Mouse (Mus musculus): Measurements from ENCODE around the gene B4galnt1. TPM values are rescaled to one million over a fixed set of nuclear protein-coding genes. Genes with fewer than 3 reads are reported as not detected.

The B4galnt1 gene
- polyA plus RNA-seq, 1 experiment from 2014 or later, result 21.6 TPM

- H3K4me1 ChIP-seq (replicated peaks; ENCODE audit: control insufficient read depth, insufficient read depth, low read length), result peaks cover 31% of the 10 kb centered on the region
- 85% methylated on average over 8 of the region's 8 CpGs for WGBS
Observed at GRCm38 (mm10) chr10:127197104-127197503, 32.1 kb downstream of the B4galnt1 start.

GRCm38 (mm10) chr10:127197505-127198110, 32.6 kb downstream of the B4galnt1 start:
- Histone ChIP-seq H3K9me3 (ENCODE audit: control insufficient read depth, low read length) (no peaks in the 10 kb centered on the region), H3K4me1 (replicated peaks; ENCODE audit: control insufficient read depth, insufficient read depth, low read length) (peaks cover 27% of the 10 kb centered on the region), H3K27me3 (replicated peaks; ENCODE audit: control insufficient read depth, insufficient read depth, low read length) (no peaks in the 10 kb centered on the region), H3K4me3 (ENCODE audit: low read depth, low read length) (no peak overlapping the region), H3K27ac (ENCODE audit: low read depth, low read length) (no peak overlapping the region), H3K36me3 (ENCODE audit: control insufficient read depth, insufficient read depth, low read length) (peaks cover 19% of the 10 kb centered on the region), H3K4me2 (no peak overlapping the region), H3K9ac (ENCODE audit: low read depth, low read length) (no peak overlapping the region)
- DNase-seq (ENCODE audit: low spot score) (no peak), ATAC-seq (replicated peaks; ENCODE audit: low FRiP score) (no peak)
- WGBS, result 86% methylated on average over 11 of the region's 11 CpGs

More at GRCm38 (mm10) chr10:127197104-127197503, 32.1 kb downstream of the B4galnt1 start:
- H3K4me3 ChIP-seq (ENCODE audit: low read depth, low read length), result no peak overlapping the region
- H3K36me3 ChIP-seq (ENCODE audit: control insufficient read depth, insufficient read depth, low read length), result peaks cover 17% of the 10 kb centered on the region
- H3K9me3 ChIP-seq (ENCODE audit: control insufficient read depth, low read length), result no peaks in the 10 kb centered on the region
- H3K9ac ChIP-seq (ENCODE audit: low read depth, low read length), result no peak overlapping the region
- H3K27me3 ChIP-seq (replicated peaks; ENCODE audit: control insufficient read depth, insufficient read depth, low read length), result no peaks in the 10 kb centered on the region
- ATAC-seq (replicated peaks; ENCODE audit: low FRiP score) (no peak), DNase-seq (ENCODE audit: low spot score) (no peak)
- H3K4me2 ChIP-seq, result no peak overlapping the region
- no peak overlapping the region for H3K27ac ChIP-seq (ENCODE audit: low read depth, low read length)

GRCm38 (mm10) chr10:127198492-127198891, 33.5 kb downstream of the B4galnt1 start:
- Histone ChIP-seq H3K27ac (ENCODE audit: low read depth, low read length) (peak overlapping the region; percentile 28), H3K4me3 (ENCODE audit: low read depth, low read length) (no peak overlapping the region), H3K9me3 (ENCODE audit: control insufficient read depth, low read length) (no peaks in the 10 kb centered on the region), H3K4me2 (no peak overlapping the region), H3K4me1 (replicated peaks; ENCODE audit: control insufficient read depth, insufficient read depth, low read length) (peaks cover 27% of the 10 kb centered on the region), H3K9ac (ENCODE audit: low read depth, low read length) (no peak overlapping the region), H3K36me3 (ENCODE audit: control insufficient read depth, insufficient read depth, low read length) (peaks cover 23% of the 10 kb centered on the region), H3K27me3 (replicated peaks; ENCODE audit: control insufficient read depth, insufficient read depth, low read length) (no peaks in the 10 kb centered on the region)
- no peak for DNase-seq (ENCODE audit: low spot score)
- ATAC-seq (replicated peaks; ENCODE audit: low FRiP score), result no peak
- 62% methylated on average over 2 of the region's 2 CpGs for WGBS

- DNase-seq (ENCODE audit: low spot score) (no peak), ATAC-seq (replicated peaks; ENCODE audit: low FRiP score) (no peak)
- no peak overlapping the region for H3K9ac ChIP-seq (ENCODE audit: low read depth, low read length)
- WGBS, result 75% methylated on average over 5 of the region's 5 CpGs
- H3K36me3 ChIP-seq (ENCODE audit: control insufficient read depth, insufficient read depth, low read length), result peaks cover 28% of the 10 kb centered on the region
- H3K4me3 ChIP-seq (ENCODE audit: low read depth, low read length), result no peak overlapping the region
- peaks cover 31% of the 10 kb centered on the region for H3K4me1 ChIP-seq (replicated peaks; ENCODE audit: control insufficient read depth, insufficient read depth, low read length)
- no peaks in the 10 kb centered on the region for H3K27me3 ChIP-seq (replicated peaks; ENCODE audit: control insufficient read depth, insufficient read depth, low read length)
- H3K27ac ChIP-seq (ENCODE audit: low read depth, low read length), result no peak overlapping the region
- no peaks in the 10 kb centered on the region for H3K9me3 ChIP-seq (ENCODE audit: control insufficient read depth, low read length)
- no peak overlapping the region for H3K4me2 ChIP-seq
Observed at GRCm38 (mm10) chr10:127199068-127199467, 34.0 kb downstream of the B4galnt1 start.

GRCm38 (mm10) chr10:127199474-127199873, 34.4 kb downstream of the B4galnt1 start:
- DNase-seq (ENCODE audit: low spot score) (no peak), ATAC-seq (replicated peaks; ENCODE audit: low FRiP score) (no peak)
- Histone ChIP-seq H3K9ac (ENCODE audit: low read depth, low read length) (no peak overlapping the region), H3K36me3 (ENCODE audit: control insufficient read depth, insufficient read depth, low read length) (peaks cover 31% of the 10 kb centered on the region), H3K4me2 (no peak overlapping the region), H3K4me3 (ENCODE audit: low read depth, low read length) (no peak overlapping the region), H3K27ac (ENCODE audit: low read depth, low read length) (no peak overlapping the region), H3K27me3 (replicated peaks; ENCODE audit: control insufficient read depth, insufficient read depth, low read length) (no peaks in the 10 kb centered on the region), H3K4me1 (replicated peaks; ENCODE audit: control insufficient read depth, insufficient read depth, low read length) (peaks cover 31% of the 10 kb centered on the region), H3K9me3 (ENCODE audit: control insufficient read depth, low read length) (no peaks in the 10 kb centered on the region)
- 84% methylated on average over 11 of the region's 11 CpGs for WGBS

- Histone ChIP-seq H3K4me1 (replicated peaks; ENCODE audit: control insufficient read depth, insufficient read depth, low read length) (peaks cover 31% of the 10 kb centered on the region), H3K4me3 (ENCODE audit: low read depth, low read length) (no peak overlapping the region), H3K27ac (ENCODE audit: low read depth, low read length) (no peak overlapping the region), H3K9ac (ENCODE audit: low read depth, low read length) (no peak overlapping the region), H3K4me2 (no peak overlapping the region), H3K27me3 (replicated peaks; ENCODE audit: control insufficient read depth, insufficient read depth, low read length) (no peaks in the 10 kb centered on the region), H3K9me3 (ENCODE audit: control insufficient read depth, low read length) (no peaks in the 10 kb centered on the region), H3K36me3 (ENCODE audit: control insufficient read depth, insufficient read depth, low read length) (peaks cover 36% of the 10 kb centered on the region)
- no peak for ATAC-seq (replicated peaks; ENCODE audit: low FRiP score)
- no peak for DNase-seq (ENCODE audit: low spot score)
- 79% methylated on average over 8 of the region's 8 CpGs for WGBS
Observed at GRCm38 (mm10) chr10:127200279-127200678, 35.3 kb downstream of the B4galnt1 start.

GRCm38 (mm10) chr10:127203106-127203505, 38.1 kb downstream of the B4galnt1 start:
- 53% methylated on average over 3 of the region's 3 CpGs for WGBS
- Histone ChIP-seq H3K9ac (ENCODE audit: low read depth, low read length) (peak overlapping the region; percentile 57), H3K9me3 (ENCODE audit: control insufficient read depth, low read length) (no peaks in the 10 kb centered on the region), H3K4me1 (replicated peaks; ENCODE audit: control insufficient read depth, insufficient read depth, low read length) (peaks cover 37% of the 10 kb centered on the region), H3K27ac (ENCODE audit: low read depth, low read length) (peak overlapping the region; percentile 100), H3K36me3 (ENCODE audit: control insufficient read depth, insufficient read depth, low read length) (peaks cover 44% of the 10 kb centered on the region), H3K4me3 (ENCODE audit: low read depth, low read length) (peak overlapping the region; percentile 21; the same call in 1 of the 2 replicates), H3K27me3 (replicated peaks; ENCODE audit: control insufficient read depth, insufficient read depth, low read length) (no peaks in the 10 kb centered on the region), H3K4me2 (peak overlapping the region; percentile 53)
- DNase-seq (ENCODE audit: low spot score) (no peak), ATAC-seq (replicated peaks; ENCODE audit: low FRiP score) (peak; percentile 77)

- 55% methylated on average over 5 of the region's 5 CpGs for WGBS
- Histone ChIP-seq H3K36me3 (ENCODE audit: control insufficient read depth, insufficient read depth, low read length) (peaks cover 40% of the 10 kb centered on the region), H3K9me3 (ENCODE audit: control insufficient read depth, low read length) (no peaks in the 10 kb centered on the region), H3K4me3 (ENCODE audit: low read depth, low read length) (peak overlapping the region; percentile 37; the same call in 1 of the 2 replicates), H3K4me1 (replicated peaks; ENCODE audit: control insufficient read depth, insufficient read depth, low read length) (peaks cover 41% of the 10 kb centered on the region), H3K27me3 (replicated peaks; ENCODE audit: control insufficient read depth, insufficient read depth, low read length) (no peaks in the 10 kb centered on the region), H3K27ac (ENCODE audit: low read depth, low read length) (peak overlapping the region; percentile 100), H3K4me2 (peak overlapping the region; percentile 65), H3K9ac (ENCODE audit: low read depth, low read length) (peak overlapping the region; percentile 74)
- ATAC-seq (replicated peaks; ENCODE audit: low FRiP score) (peak; percentile 5; the same call in 1 of the 2 replicates), DNase-seq (ENCODE audit: low spot score) (no peak)
Observed at GRCm38 (mm10) chr10:127204589-127204988, 39.6 kb downstream of the B4galnt1 start.

- ATAC-seq (replicated peaks; ENCODE audit: low FRiP score), result peak; percentile 93
- H3K27ac ChIP-seq (ENCODE audit: low read depth, low read length), result peak overlapping the region; percentile 100
- no peaks in the 10 kb centered on the region for H3K27me3 ChIP-seq (replicated peaks; ENCODE audit: control insufficient read depth, insufficient read depth, low read length)
- DNase-seq (ENCODE audit: low spot score), result peak; percentile 66
- peak overlapping the region; percentile 74 for H3K9ac ChIP-seq (ENCODE audit: low read depth, low read length)
- H3K36me3 ChIP-seq (ENCODE audit: control insufficient read depth, insufficient read depth, low read length), result peaks cover 36% of the 10 kb centered on the region
- peak overlapping the region; percentile 37 for H3K4me3 ChIP-seq (ENCODE audit: low read depth, low read length)
- peaks cover 49% of the 10 kb centered on the region for H3K4me1 ChIP-seq (replicated peaks; ENCODE audit: control insufficient read depth, insufficient read depth, low read length)
- 38% methylated on average over 10 of the region's 10 CpGs for WGBS
- H3K4me2 ChIP-seq, result peak overlapping the region; percentile 65
- H3K9me3 ChIP-seq (ENCODE audit: control insufficient read depth, low read length), result no peaks in the 10 kb centered on the region
Observed at GRCm38 (mm10) chr10:127205373-127205772, 40.3 kb downstream of the B4galnt1 start.
